Mouse (Mus musculus): ENCODE measurements around the gene Wdr59. TPM values are rescaled to one million over a fixed set of nuclear protein-coding genes. Genes with fewer than 3 reads are reported as not detected.

Gene Wdr59
- polyA plus RNA-seq, 1 experiment: 9.0 TPM

DNA sequence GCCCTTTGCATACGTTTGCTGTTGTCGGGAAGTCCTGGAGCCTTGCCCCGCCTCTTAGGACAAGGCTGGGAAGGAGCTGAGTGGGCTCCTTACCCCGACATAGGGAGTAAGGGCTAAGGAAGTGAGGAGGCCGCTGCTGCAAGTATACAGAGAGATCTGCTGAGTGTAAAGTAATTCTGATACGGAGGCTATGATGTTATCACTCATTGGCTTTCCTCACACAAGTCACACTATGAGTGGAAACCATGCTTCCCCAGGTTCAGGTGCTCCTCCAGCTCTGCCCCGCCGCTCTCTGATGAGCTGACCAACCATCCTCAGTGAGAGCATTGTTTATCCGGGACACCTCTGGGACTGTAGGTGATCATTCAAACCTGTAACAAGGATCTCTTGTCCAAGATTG, 44.4 kb upstream of the Wdr59 start:
- no peaks in the 10 kb centered on the region for H3K27me3 ChIP-seq (ENCODE audit: control insufficient read depth, insufficient read depth, low read length)
- TF ChIP-seq POLR2A (IDR thresholded peaks at IDR 0.05; ENCODE audit: control insufficient read depth, extremely low read depth, insufficient read depth, low read length, poor library complexity): no peak
- TF ChIP-seq CTCF (IDR thresholded peaks at IDR 0.05; ENCODE audit: borderline replicate concordance, control insufficient read depth, extremely low read depth, insufficient read depth, low read length, poor library complexity): no peak
- H3K36me3 ChIP-seq (ENCODE audit: control insufficient read depth, insufficient read depth, low read length): no peaks in the 10 kb centered on the region
- 61% methylated on average over 9 of the region's 9 CpGs for WGBS
- H3K27ac ChIP-seq (ENCODE audit: control insufficient read depth, insufficient read depth, low read length): peak overlapping the region; percentile 83
- peaks cover 61% of the 10 kb centered on the region for H3K4me1 ChIP-seq (replicated peaks; ENCODE audit: control insufficient read depth, insufficient read depth, low read length)
- no peak for DNase-seq
- H3K4me3 ChIP-seq (ENCODE audit: control insufficient read depth, insufficient read depth, low read length): no peak overlapping the region

DNA sequence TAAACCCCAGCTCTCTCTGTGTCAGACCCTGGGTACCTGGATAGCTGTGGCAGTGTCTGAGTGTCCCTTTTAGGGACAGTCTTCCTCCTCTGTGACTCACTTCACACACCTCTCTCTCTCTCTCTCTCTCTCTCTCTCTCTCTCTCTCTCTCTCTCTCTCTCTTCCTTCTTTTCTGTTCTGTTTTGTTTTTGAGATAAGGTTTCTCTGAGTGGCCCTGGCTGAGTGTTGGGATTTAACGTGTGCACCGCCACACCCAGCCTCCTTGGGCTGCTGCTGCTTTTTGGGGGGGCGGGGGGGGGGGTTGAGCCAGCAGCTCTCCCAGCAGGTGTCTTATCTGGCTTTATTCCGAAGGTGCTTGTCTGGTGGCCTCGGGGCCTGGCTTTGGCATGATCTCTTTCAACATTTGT, 43.9 kb upstream of the Wdr59 start:
- DNase-seq: no peak
- Histone ChIP-seq H3K4me3 (ENCODE audit: control insufficient read depth, insufficient read depth, low read length) (no peak overlapping the region), H3K27ac (ENCODE audit: control insufficient read depth, insufficient read depth, low read length) (peak overlapping the region; percentile 83), H3K27me3 (ENCODE audit: control insufficient read depth, insufficient read depth, low read length) (no peaks in the 10 kb centered on the region), H3K36me3 (ENCODE audit: control insufficient read depth, insufficient read depth, low read length) (no peaks in the 10 kb centered on the region), H3K4me1 (replicated peaks; ENCODE audit: control insufficient read depth, insufficient read depth, low read length) (peaks cover 64% of the 10 kb centered on the region)
- WGBS: 19% methylated on average over 5 of the region's 5 CpGs
- no peak for TF ChIP-seq POLR2A (IDR thresholded peaks at IDR 0.05; ENCODE audit: control insufficient read depth, extremely low read depth, insufficient read depth, low read length, poor library complexity)
- TF ChIP-seq CTCF (IDR thresholded peaks at IDR 0.05; ENCODE audit: borderline replicate concordance, control insufficient read depth, extremely low read depth, insufficient read depth, low read length, poor library complexity): no peak

GRCm38 (mm10) chr8:111564093-111564492, 42.2 kb upstream of the Wdr59 start:
- H3K27ac ChIP-seq (ENCODE audit: control insufficient read depth, insufficient read depth, low read length): peak overlapping the region; percentile 96
- WGBS: 64% methylated on average over 2 of the region's 2 CpGs
- DNase-seq: no peak
- H3K4me3 ChIP-seq (ENCODE audit: control insufficient read depth, insufficient read depth, low read length): no peak overlapping the region
- H3K4me1 ChIP-seq (replicated peaks; ENCODE audit: control insufficient read depth, insufficient read depth, low read length): peaks cover 65% of the 10 kb centered on the region
- H3K27me3 ChIP-seq (ENCODE audit: control insufficient read depth, insufficient read depth, low read length): no peaks in the 10 kb centered on the region
- TF ChIP-seq POLR2A (IDR thresholded peaks at IDR 0.05; ENCODE audit: control insufficient read depth, extremely low read depth, insufficient read depth, low read length, poor library complexity): no peak
- TF ChIP-seq CTCF (IDR thresholded peaks at IDR 0.05; ENCODE audit: borderline replicate concordance, control insufficient read depth, extremely low read depth, insufficient read depth, low read length, poor library complexity): no peak
- no peaks in the 10 kb centered on the region for H3K36me3 ChIP-seq (ENCODE audit: control insufficient read depth, insufficient read depth, low read length)

GRCm38 (mm10) chr8:111563687-111564086, 41.8 kb upstream of the Wdr59 start:
- DNase-seq: peak; percentile 72
- WGBS: 27% methylated on average over 4 of the region's 4 CpGs
- TF ChIP-seq CTCF (IDR thresholded peaks at IDR 0.05; ENCODE audit: borderline replicate concordance, control insufficient read depth, extremely low read depth, insufficient read depth, low read length, poor library complexity) (no peak), POLR2A (IDR thresholded peaks at IDR 0.05; ENCODE audit: control insufficient read depth, extremely low read depth, insufficient read depth, low read length, poor library complexity) (no peak)

DNA sequence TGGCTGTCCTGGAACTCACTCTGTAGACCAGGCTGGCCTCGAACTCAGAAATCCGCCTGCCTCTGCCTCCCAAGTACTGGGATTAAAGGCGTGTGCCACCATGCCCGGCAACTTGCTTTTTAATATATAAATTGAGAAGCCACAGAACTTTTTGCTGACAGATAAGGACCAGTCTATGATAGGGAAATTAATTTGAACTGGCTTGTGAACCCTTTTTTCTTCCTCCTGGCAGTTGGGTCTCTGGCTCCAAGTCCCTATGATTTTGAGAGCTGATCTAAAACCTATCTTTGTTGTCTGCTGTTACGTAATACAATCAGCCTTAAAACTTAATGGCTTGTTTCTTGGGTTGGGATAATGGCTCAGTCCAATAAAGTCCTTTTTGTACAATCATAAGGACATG, 41.2 kb upstream of the Wdr59 start:
- Histone ChIP-seq H3K36me3 (ENCODE audit: control insufficient read depth, insufficient read depth, low read length) (no peaks in the 10 kb centered on the region), H3K27me3 (ENCODE audit: control insufficient read depth, insufficient read depth, low read length) (no peaks in the 10 kb centered on the region), H3K4me1 (replicated peaks; ENCODE audit: control insufficient read depth, insufficient read depth, low read length) (peaks cover 60% of the 10 kb centered on the region), H3K27ac (ENCODE audit: control insufficient read depth, insufficient read depth, low read length) (peak overlapping the region; percentile 91), H3K4me3 (ENCODE audit: control insufficient read depth, insufficient read depth, low read length) (no peak overlapping the region)
- TF ChIP-seq POLR2A (IDR thresholded peaks at IDR 0.05; ENCODE audit: control insufficient read depth, extremely low read depth, insufficient read depth, low read length, poor library complexity): no peak
- TF ChIP-seq CTCF (IDR thresholded peaks at IDR 0.05; ENCODE audit: borderline replicate concordance, control insufficient read depth, extremely low read depth, insufficient read depth, low read length, poor library complexity): no peak
- 95% methylated on average over 5 of the region's 5 CpGs for WGBS
- no peak for DNase-seq

More at GRCm38 (mm10) chr8:111563687-111564086, 41.8 kb upstream of the Wdr59 start:
- H3K4me1 ChIP-seq (replicated peaks; ENCODE audit: control insufficient read depth, insufficient read depth, low read length): peaks cover 66% of the 10 kb centered on the region
- no peaks in the 10 kb centered on the region for H3K36me3 ChIP-seq (ENCODE audit: control insufficient read depth, insufficient read depth, low read length)
- H3K27me3 ChIP-seq (ENCODE audit: control insufficient read depth, insufficient read depth, low read length): no peaks in the 10 kb centered on the region
- H3K4me3 ChIP-seq (ENCODE audit: control insufficient read depth, insufficient read depth, low read length): no peak overlapping the region
- H3K27ac ChIP-seq (ENCODE audit: control insufficient read depth, insufficient read depth, low read length): peak overlapping the region; percentile 95

- no peak for DNase-seq
- H3K4me1 ChIP-seq (replicated peaks; ENCODE audit: control insufficient read depth, insufficient read depth, low read length): peaks cover 59% of the 10 kb centered on the region
- no peak overlapping the region for H3K4me3 ChIP-seq (ENCODE audit: control insufficient read depth, insufficient read depth, low read length)
- 88% methylated on average over 5 of the region's 5 CpGs for WGBS
- no peak for TF ChIP-seq POLR2A (IDR thresholded peaks at IDR 0.05; ENCODE audit: control insufficient read depth, extremely low read depth, insufficient read depth, low read length, poor library complexity)
- no peak for TF ChIP-seq CTCF (IDR thresholded peaks at IDR 0.05; ENCODE audit: borderline replicate concordance, control insufficient read depth, extremely low read depth, insufficient read depth, low read length, poor library complexity)
- H3K36me3 ChIP-seq (ENCODE audit: control insufficient read depth, insufficient read depth, low read length): no peaks in the 10 kb centered on the region
- no peaks in the 10 kb centered on the region for H3K27me3 ChIP-seq (ENCODE audit: control insufficient read depth, insufficient read depth, low read length)
- no peak overlapping the region; the same call in 1 of the 2 replicates for H3K27ac ChIP-seq (ENCODE audit: control insufficient read depth, insufficient read depth, low read length)
These were observed 40.4 kb upstream of the Wdr59 start for GRCm38 (mm10) chr8:111562274-111562803.

DNA sequence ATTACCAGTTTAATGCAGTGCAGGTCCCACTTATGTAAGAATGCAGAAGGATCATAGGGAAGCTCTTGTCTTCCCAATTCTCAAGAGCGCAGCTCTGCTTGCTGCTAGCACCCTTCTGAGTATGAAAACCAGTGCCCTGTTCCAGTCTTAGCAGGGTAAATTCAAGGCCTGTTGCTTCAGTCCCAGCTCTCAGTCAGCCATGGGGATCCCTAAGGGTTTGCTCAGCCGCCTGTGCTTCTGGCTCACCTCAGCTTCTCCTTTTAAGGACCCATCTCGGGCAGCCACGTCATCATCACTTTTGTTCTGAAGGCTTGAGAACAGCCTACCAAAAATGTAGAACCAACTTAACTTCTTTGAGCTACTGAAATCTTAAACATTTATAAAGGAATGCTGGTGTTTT, 39.9 kb upstream of the Wdr59 start:
- DNase-seq: no peak
- Histone ChIP-seq H3K27me3 (ENCODE audit: control insufficient read depth, insufficient read depth, low read length) (no peaks in the 10 kb centered on the region), H3K27ac (ENCODE audit: control insufficient read depth, insufficient read depth, low read length) (peak overlapping the region; percentile 93), H3K4me3 (ENCODE audit: control insufficient read depth, insufficient read depth, low read length) (no peak overlapping the region), H3K4me1 (replicated peaks; ENCODE audit: control insufficient read depth, insufficient read depth, low read length) (peaks cover 63% of the 10 kb centered on the region), H3K36me3 (ENCODE audit: control insufficient read depth, insufficient read depth, low read length) (no peaks in the 10 kb centered on the region)
- WGBS: 44% methylated on average over 4 of the region's 4 CpGs
- TF ChIP-seq POLR2A (IDR thresholded peaks at IDR 0.05; ENCODE audit: control insufficient read depth, extremely low read depth, insufficient read depth, low read length, poor library complexity) (no peak), CTCF (IDR thresholded peaks at IDR 0.05; ENCODE audit: borderline replicate concordance, control insufficient read depth, extremely low read depth, insufficient read depth, low read length, poor library complexity) (no peak)
